8 mouse cellular contexts compared by ENCODE assay signal in the genomic region with DNA sequence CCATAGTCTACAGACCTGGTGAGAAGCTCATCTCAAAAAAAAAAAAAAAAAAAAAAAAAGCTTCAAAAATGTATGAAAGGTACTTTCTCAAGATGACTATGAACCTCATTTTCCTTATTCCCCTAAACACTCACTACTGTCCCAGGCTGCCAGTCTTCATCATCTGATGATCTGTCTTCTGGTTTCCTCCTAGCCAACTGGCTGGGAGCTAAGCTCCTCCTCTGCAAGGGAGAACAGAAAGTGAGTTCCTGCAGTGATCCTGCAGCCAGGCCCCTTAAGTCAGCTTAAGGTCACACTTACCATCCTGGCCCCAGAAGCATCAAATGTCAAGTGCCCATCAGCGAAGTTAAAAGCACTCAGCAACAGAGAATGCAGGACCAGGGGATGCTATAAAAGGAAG. TPM values are rescaled to one million over a fixed set of nuclear protein-coding genes. Genes with fewer than 3 reads are reported as not detected.
A peak's percentile ranks its signal among the peaks of the same experiment; 100 is the strongest.
DNase-seq lines count a peak whose midpoint lies in the region; ATAC-seq and TF ChIP-seq lines count a peak whose summit lies in the region.

No protein-coding gene starts in this region.

- peak overlapping the region; percentile 68 for H3K4me3 ChIP-seq in heart, embryonic 12.5 days
- H3K4me3 ChIP-seq in bone marrow macrophage, adult 2 months (ENCODE audit: insufficient read depth, low read length), result peak overlapping the region; percentile 72
- peak overlapping the region; percentile 62 for H3K4me3 ChIP-seq in hindbrain, embryonic 16.5 days (ENCODE audit: low read length)
- peak overlapping the region; percentile 52 for H3K4me3 ChIP-seq in midbrain, embryonic 13.5 days (replicated peaks)

- no peak for TF ChIP-seq POLR2A in bone marrow macrophage, adult 2 months (IDR thresholded peaks at IDR 0.05; ENCODE audit: borderline replicate concordance, low read depth, low read length)

- peaks cover 22% of the 10 kb centered on the region for H3K36me3 ChIP-seq in heart, embryonic 12.5 days
- H3K36me3 ChIP-seq in hindbrain, embryonic 16.5 days (ENCODE audit: control insufficient read depth, insufficient read depth, low read length), result no peaks in the 10 kb centered on the region
- H3K36me3 ChIP-seq in midbrain, embryonic 13.5 days, result 0 out of 2 replicates have a peak, but pooled peaks cover 7% of the 10 kb centered on the region

- peak overlapping the region; percentile 67 for H3K9ac ChIP-seq in heart, embryonic 12.5 days
- no peak overlapping the region for H3K9ac ChIP-seq in hindbrain, embryonic 16.5 days (ENCODE audit: low read depth, low read length)
- peak overlapping the region; percentile 63; the same call in 1 of the 2 replicates for H3K9ac ChIP-seq in midbrain, embryonic 13.5 days (replicated peaks)

- 3% methylated on average over 1 of the region's 1 CpGs for WGBS in heart, embryonic 12.5 days
- WGBS in hindbrain, embryonic 16.5 days, result 0% methylated on average over 1 of the region's 1 CpGs
- WGBS in midbrain, embryonic 13.5 days, result 0% methylated on average over 1 of the region's 1 CpGs

- ATAC-seq in heart, embryonic 12.5 days (ENCODE audit: insufficient number of reproducible peaks, low FRiP score), result no peak
- ATAC-seq in hindbrain, embryonic 16.5 days, result no peak
- no peak for ATAC-seq in midbrain, embryonic 13.5 days

- H3K27me3 ChIP-seq in heart, embryonic 12.5 days (replicated peaks), result no peaks in the 10 kb centered on the region
- H3K27me3 ChIP-seq in hindbrain, embryonic 16.5 days (replicated peaks; ENCODE audit: control insufficient read depth, insufficient read depth, low read length), result no peaks in the 10 kb centered on the region
- no peaks in the 10 kb centered on the region for H3K27me3 ChIP-seq in midbrain, embryonic 13.5 days

- intact Hi-C loops in heart, postnatal 10 days (cut with DNase I), result no loop called here

- no peak overlapping the region for H3K27ac ChIP-seq in heart, embryonic 12.5 days (ENCODE audit: poor library complexity, severe bottlenecking)
- peak overlapping the region; percentile 37 for H3K27ac ChIP-seq in bone marrow macrophage, adult 2 months (ENCODE audit: insufficient read depth, low read depth, low read length)
- H3K27ac ChIP-seq in hindbrain, embryonic 16.5 days (ENCODE audit: low read depth, low read length), result no peak overlapping the region
- H3K27ac ChIP-seq in midbrain, embryonic 13.5 days, result no peak overlapping the region

- H3K4me1 ChIP-seq in heart, embryonic 12.5 days (replicated peaks), result peaks cover 14% of the 10 kb centered on the region
- H3K4me1 ChIP-seq in bone marrow macrophage, adult 2 months (ENCODE audit: control insufficient read depth, insufficient read depth, low read length), result peaks cover 10% of the 10 kb centered on the region
- peaks cover 14% of the 10 kb centered on the region for H3K4me1 ChIP-seq in hindbrain, embryonic 16.5 days (ENCODE audit: control insufficient read depth, insufficient read depth, low read depth, low read length)
- peaks cover 23% of the 10 kb centered on the region for H3K4me1 ChIP-seq in midbrain, embryonic 13.5 days (replicated peaks)

- TF ChIP-seq CTCF in bone marrow macrophage, adult 2 months (IDR thresholded peaks at IDR 0.05; ENCODE audit: low read depth, low read length), result no peak

- no peaks in the 10 kb centered on the region for H3K9me3 ChIP-seq in heart, embryonic 12.5 days (replicated peaks)
- no peaks in the 10 kb centered on the region for H3K9me3 ChIP-seq in hindbrain, embryonic 16.5 days (ENCODE audit: control insufficient read depth, low read length)
- no peaks in the 10 kb centered on the region for H3K9me3 ChIP-seq in midbrain, embryonic 13.5 days

- H3K4me2 ChIP-seq in heart, embryonic 12.5 days, result peak overlapping the region; percentile 84
- H3K4me2 ChIP-seq in hindbrain, embryonic 16.5 days (ENCODE audit: low read length), result peak overlapping the region; percentile 68
- H3K4me2 ChIP-seq in midbrain, embryonic 13.5 days (replicated peaks), result peak overlapping the region; percentile 60

- DNase-seq in heart, postnatal 10 days, result no peak
- DNase-seq in urinary bladder, postnatal 25 days (ENCODE audit: low spot score), result no peak
- DNase-seq in retina, embryonic 14.5 days (ENCODE audit: low spot score), result no peak
- no peak for DNase-seq in kidney, adult 18-20 months

RNA-seq across cellular contexts. Expression of gene Rad54l, which starts 0.7 kb away (rescaled TPM):
- polyA plus RNA-seq in heart, embryonic 12.5 days (2016; fragmentation: Nextera tagmentation; extraction: Ambion mirVana), result 25.1 and 25.9 TPM in 2 replicates
- total RNA-seq in heart, postnatal 10 days (2021), result 1 to 10 TPM; 3.7 TPM
- polyA plus RNA-seq in bone marrow macrophage, adult 2 months (2012; ENCODE audit: insufficient read depth, insufficient read length, missing spikeins), result 10.0 and 11.7 TPM in 2 replicates
- polyA plus RNA-seq in hindbrain, embryonic 16.5 days (2015; fragmentation: Nextera tagmentation; extraction: Ambion mirVana), result 7.6 and 9.1 TPM in 2 replicates
- 18.8 and 19.4 TPM in 2 replicates for polyA plus RNA-seq in midbrain, embryonic 13.5 days (2015; fragmentation: Nextera tagmentation; extraction: Ambion mirVana)

RNA-seq across cellular contexts. Expression of gene Pomgnt1, which starts 0.9 kb away (rescaled TPM):
- 71.5 and 74.8 TPM in 2 replicates for polyA plus RNA-seq in heart, embryonic 12.5 days (2016; fragmentation: Nextera tagmentation; extraction: Ambion mirVana)
- 10 to 100 TPM; 78.4 to 81.9 TPM for total RNA-seq in heart, postnatal 10 days (2021)
- polyA plus RNA-seq in bone marrow macrophage, adult 2 months (2012; ENCODE audit: insufficient read depth, insufficient read length, missing spikeins), result 22.3 and 24.0 TPM in 2 replicates
- polyA plus RNA-seq in hindbrain, embryonic 16.5 days (2015; fragmentation: Nextera tagmentation; extraction: Ambion mirVana), result 68.2 and 72.1 TPM in 2 replicates
- polyA plus RNA-seq in midbrain, embryonic 13.5 days (2015; fragmentation: Nextera tagmentation; extraction: Ambion mirVana), result 51.8 and 56.9 TPM in 2 replicates

RNA-seq across cellular contexts. Expression of gene Lurap1, which starts 28.4 kb away (rescaled TPM):
- 2.3 and 2.6 TPM in 2 replicates for polyA plus RNA-seq in heart, embryonic 12.5 days (2016; fragmentation: Nextera tagmentation; extraction: Ambion mirVana)
- 1 to 10 TPM; 4.6 to 5.1 TPM for total RNA-seq in heart, postnatal 10 days (2021)
- polyA plus RNA-seq in bone marrow macrophage, adult 2 months (2012; ENCODE audit: insufficient read depth, insufficient read length, missing spikeins), result 0.12 and 0.13 TPM in 2 replicates
- polyA plus RNA-seq in hindbrain, embryonic 16.5 days (2015; fragmentation: Nextera tagmentation; extraction: Ambion mirVana), result 3.3 and 3.7 TPM in 2 replicates
- 1.5 and 2.2 TPM in 2 replicates for polyA plus RNA-seq in midbrain, embryonic 13.5 days (2015; fragmentation: Nextera tagmentation; extraction: Ambion mirVana)

RNA-seq across cellular contexts. Expression of gene Tspan1, which starts 44.6 kb away (rescaled TPM):
- polyA plus RNA-seq in heart, embryonic 12.5 days (2016; fragmentation: Nextera tagmentation; extraction: Ambion mirVana), result not detected in 2 replicates
- total RNA-seq in heart, postnatal 10 days (2021), result under 1 TPM in 1 of 2 experiments, not detected in 1; 0.14 TPM
- polyA plus RNA-seq in bone marrow macrophage, adult 2 months (2012; ENCODE audit: insufficient read depth, insufficient read length, missing spikeins), result not detected in 2 replicates
- 0.11 and 0.63 TPM in 2 replicates for polyA plus RNA-seq in hindbrain, embryonic 16.5 days (2015; fragmentation: Nextera tagmentation; extraction: Ambion mirVana)
- polyA plus RNA-seq in midbrain, embryonic 13.5 days (2015; fragmentation: Nextera tagmentation; extraction: Ambion mirVana), result 0.11 TPM in 1 of 2 replicates, not detected in the other

RNA-seq across cellular contexts. Expression of gene Lrrc41, which starts 47.7 kb away (rescaled TPM):
- 60.2 and 63.3 TPM in 2 replicates for polyA plus RNA-seq in heart, embryonic 12.5 days (2016; fragmentation: Nextera tagmentation; extraction: Ambion mirVana)
- 10 to 100 TPM; 33.2 to 39.7 TPM for total RNA-seq in heart, postnatal 10 days (2021)
- polyA plus RNA-seq in bone marrow macrophage, adult 2 months (2012; ENCODE audit: insufficient read depth, insufficient read length, missing spikeins), result 28.2 and 29.0 TPM in 2 replicates
- polyA plus RNA-seq in hindbrain, embryonic 16.5 days (2015; fragmentation: Nextera tagmentation; extraction: Ambion mirVana), result 72.1 and 78.4 TPM in 2 replicates
- polyA plus RNA-seq in midbrain, embryonic 13.5 days (2015; fragmentation: Nextera tagmentation; extraction: Ambion mirVana), result 62.1 and 67.1 TPM in 2 replicates
